Mouse (Mus musculus) retina, postnatal 1 day (tissue): ENCODE results near the gene Mcm3.
"Not testable (repeated sequence)": the region's sequence is repeated elsewhere in the genome, so short reads cannot be mapped to it uniquely, and the experiment has no call there.

ENCODE experiments used
- DNase-seq: peaks from one replicate; pipeline ENCODE4 v3.0.0-alpha.2; 2012

The Mcm3 gene

DNA sequence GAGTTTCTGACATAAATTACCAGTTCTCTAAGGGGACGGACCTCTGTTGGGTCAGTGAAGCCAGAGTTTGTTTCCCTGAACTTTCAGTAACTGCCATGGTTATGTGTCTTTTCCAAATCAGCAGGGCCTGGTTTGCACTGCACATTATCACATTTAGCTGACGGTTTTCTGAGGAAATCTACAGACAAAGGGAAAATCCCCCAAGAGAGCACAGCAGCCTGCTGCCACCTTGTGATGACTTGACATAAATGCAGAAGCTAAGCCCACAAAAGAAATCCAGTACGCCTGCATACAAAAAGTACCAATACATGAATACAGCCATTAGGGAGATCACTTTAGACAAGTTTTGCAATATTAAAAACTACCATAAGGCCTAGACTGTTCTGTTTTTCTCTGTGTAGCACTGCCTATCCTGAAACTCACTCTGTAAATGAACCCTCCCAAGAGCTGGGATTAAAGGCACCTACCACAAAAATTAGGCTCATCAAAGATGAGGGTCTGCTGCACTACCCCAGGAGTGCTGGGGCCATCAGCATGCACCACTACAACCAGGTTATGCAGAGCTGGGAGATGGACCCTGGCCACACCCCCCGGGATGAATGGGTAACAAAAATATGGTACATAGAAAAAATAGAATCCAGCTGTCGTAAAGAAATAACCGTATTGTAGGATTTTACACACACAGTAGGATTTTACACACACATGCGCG is 18.3 kb downstream of the Mcm3 start:
- peak; percentile 58 for DNase-seq

DNA sequence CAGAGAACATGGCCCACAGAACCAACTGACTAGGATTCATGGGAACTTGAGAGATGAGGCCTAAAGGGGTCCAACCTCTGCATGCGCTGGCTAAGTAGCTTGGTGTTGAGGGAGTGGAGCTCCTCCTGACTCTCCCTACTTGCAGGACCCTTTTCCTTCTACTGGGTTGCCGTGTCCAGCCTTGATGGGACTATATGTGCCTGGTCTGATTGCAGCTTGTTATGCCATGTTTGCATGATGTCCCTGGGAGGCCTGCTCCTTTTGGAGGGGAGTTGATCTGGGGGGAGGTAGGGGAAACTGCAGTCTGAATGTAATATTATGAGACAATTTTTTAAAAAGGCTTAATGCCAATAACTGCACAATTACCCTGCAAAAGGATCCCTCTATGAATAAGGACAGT is 18.8 kb downstream of the Mcm3 start:
- no peak for DNase-seq

DNA sequence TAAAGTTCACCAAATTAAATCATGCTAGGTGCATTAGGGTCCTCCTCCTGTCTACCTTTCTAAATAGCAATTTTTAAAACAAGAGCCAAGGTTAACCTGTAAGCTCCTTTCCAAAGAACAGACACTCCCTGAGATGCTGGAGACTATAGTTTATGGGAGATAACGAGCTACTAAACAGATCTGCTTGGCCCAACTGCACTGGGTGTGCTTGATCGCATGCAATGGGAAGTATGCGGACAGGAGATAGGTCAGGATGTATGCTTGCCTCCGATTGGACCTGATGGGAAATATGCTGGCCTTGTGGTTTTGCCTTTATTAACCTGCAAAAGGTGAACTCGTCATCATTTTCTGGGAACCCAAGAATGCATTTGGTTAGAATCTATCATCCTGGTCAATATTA is 24.9 kb downstream of the Mcm3 start:
- no peak for DNase-seq

DNA sequence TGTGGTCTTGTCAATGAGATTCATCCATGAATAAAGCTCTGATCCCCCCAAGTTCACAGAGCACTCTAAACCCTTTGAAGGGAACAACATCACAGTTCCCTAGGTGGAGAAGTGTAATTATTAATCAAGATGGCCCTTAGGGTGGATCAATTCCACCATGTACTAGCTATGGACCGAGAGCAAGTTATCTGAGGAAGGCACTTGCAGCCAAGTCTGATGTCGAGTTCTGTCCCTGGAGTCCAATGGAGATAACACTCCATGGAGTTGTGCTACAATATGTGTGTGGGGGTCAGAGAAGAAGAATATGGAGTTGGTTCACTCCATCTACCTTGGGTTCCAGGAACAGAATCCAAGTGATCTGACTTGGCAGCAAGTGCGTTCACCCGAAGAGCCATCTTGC is 25.4 kb downstream of the Mcm3 start:
- no peak for DNase-seq

DNA sequence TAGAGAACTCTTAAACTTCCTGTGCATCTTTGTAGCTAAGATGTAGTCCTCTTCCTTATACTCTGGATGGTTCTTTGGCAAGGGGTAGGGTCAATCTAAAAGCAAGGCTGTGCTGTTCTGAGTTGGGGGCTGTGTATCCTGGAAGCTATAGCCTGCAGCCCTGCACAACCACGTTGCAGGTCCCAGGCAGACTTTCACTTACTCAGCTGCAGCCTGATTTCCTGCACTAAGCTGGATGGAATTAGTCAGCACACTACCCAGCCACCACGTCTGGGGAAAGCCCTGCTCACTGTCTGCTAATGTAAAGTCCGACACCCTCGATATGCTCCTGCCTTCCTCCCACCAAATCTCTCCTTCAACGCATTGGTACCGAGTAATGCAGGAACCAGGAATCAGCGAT is 28.7 kb downstream of the Mcm3 start:
- no peak for DNase-seq

DNA sequence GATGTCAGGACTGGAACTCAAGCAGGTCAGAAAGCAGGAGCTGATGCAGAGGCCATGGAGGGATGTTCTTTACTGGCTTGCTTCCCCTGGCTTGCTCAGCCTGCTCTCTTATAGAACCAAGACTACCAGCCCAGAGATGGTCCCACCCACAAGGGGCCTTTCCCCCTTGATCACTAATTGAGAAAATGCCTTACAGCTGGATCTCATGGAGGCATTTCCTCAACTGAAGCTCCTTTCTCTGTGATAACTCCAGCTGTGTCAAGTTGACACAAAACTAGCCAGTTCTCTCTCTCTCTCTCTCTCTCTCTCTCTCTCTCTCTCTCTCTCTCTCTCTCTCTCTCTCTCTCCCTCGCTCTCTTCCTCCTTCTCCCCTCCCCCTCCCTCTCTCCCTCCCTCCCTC is 29.6 kb downstream of the Mcm3 start, which contains the start of gene Il17f:
Gene Il17f, minus strand, starts transcription at position 101 of the 400 bp plus-strand sequence.
- DNase-seq, result not testable (repeated sequence)

DNA sequence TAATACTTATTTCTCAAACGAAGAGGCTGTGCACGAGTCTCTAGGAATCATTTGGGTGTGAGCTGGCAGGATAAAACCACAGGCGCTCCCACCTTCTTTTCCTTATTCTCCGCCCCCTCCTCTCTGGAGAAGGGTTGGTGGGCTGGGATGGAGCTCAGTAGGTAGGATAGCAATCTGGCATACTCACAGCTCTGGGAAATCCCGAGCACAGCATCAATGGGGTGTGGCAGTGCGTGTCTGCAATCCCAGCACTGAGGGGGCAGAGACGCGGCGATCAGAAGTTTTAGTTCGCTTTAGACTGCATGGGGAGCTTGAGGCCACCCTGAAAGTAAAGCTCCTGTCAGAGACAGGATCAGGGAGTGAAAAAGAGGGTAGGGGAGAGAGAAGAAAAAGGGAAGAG is 31.7 kb downstream of the Mcm3 start:
- DNase-seq, result no peak

DNA sequence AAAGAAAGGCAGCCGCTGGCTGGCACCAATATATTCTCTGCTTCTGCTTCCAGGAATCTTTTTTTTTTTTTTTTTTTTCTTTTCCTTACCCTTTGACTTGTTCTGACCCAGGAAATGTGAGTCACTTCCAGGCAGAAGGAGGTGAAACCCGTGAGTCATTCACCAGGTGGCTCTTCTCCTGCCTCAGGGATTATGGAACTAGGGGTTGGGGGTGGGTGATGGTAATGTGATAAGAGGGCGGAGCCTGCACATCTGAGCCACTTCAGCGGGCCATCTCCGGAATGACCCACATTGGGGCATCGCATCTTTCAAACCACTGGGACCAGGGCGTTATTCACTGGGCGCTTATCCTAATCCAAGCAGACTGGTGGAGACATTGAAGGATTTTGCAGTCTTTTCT is 33.1 kb downstream of the Mcm3 start:
- DNase-seq, result no peak

DNA sequence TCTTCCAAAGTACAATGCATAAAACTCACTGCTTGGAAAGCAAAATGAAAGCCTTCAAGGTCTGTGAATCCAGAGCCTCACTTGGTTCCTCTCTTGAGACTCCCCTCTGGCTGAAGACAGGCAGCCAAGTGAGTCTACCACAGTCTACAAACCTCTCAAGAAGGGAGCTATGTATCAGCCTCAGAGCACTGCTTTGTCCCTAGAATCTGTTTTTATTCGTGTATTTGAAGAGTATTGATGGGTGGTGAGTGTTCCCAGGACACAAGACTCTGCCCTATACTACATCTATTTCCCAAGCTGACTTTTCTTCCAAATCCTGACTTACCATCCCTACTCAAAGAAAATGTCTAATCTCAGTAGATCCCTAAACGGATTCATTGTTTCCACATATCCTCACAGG is 41.7 kb downstream of the Mcm3 start:
- no peak for DNase-seq

DNA sequence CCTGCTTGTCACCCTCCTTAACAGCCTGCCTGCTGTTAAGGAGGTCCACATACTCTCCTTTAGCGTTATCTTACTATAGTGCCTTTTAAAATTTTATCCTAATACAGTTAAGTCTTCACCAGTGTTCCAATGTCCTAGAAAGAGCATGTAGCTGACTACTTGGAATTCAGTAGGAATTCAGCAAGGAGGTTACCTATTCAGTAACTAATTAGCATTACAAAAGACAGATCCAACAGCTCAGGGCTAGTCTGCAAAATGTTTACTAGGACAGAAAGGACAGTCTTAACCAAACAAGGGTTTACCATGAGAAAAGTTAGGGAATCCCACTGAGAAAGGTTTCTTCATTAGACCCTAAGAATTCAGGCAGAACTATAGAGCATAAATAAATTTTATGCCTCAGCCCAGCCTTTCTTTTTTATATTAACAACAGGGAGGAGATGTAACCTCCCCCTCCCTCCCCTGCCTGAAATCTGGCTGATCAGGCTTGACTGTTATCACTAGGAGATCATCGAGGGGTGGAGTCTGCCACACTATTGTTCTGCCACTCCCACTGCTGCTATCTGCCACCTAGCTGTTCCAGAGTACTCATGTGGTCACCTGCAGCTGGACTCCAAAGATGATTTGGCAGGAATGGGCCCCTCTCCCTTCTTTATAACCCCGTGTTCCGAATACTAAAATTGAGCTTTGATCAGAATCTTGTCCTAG is 45.9 kb downstream of the Mcm3 start:
- not testable (repeated sequence) for DNase-seq

DNA sequence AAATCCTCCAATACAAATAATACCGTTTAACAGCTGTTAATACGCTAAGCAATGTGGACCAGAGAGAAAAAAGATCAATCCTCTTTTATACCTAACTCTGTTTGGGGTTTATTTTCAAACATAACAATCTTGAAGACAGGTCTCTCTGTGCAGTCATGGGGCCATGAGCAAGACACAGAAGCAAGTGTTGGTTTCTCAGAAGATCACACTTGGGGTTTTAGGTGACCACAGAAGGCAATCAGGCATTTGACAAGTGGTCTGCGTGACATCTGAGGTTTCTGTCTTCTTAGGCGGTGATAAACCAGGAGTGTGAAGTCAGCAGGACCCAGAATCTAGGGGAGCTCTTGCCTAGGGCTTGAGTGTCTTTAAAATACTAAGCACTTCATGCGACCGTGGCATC is 53.6 kb downstream of the Mcm3 start:
- DNase-seq, result no peak

DNA sequence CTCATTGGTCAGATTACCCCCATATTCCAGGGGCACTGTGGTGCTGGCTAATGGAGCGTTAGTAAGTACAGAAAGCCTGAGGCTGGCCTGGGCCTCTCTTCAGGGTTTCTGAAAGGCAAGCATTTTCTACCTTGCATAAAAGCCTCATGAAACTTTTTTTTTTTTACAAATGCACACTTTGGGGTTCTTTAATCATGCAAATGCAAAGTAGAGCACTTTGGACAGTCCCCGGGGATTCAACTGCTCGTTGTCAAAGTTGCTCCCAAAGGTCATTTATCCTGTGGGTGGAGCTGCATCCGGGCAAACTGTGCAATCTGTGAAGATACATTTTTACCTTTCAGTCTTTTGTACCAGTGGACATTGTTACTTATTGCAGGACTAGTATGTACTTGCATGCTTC is 58.7 kb downstream of the Mcm3 start:
- DNase-seq, result no peak

DNA sequence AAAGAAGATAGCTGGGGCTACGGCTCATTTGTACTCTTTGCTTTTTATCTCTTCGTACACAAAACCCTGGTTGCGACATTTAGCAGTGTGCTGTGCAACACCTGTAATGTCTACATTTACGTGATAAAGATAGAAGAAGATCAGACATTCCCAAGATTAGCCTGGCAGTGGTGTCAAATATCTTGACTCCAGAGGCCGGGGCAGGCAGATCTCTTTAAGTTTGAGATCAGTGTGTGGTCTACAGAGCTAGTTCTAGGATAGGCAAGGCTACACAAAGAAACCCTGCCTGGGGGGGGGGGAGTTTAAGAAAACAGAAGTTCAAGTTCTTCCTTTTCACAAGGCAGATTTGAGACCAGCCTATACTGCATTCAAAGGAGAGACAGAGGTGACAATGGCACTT is 59.8 kb downstream of the Mcm3 start:
- DNase-seq, result no peak

DNA sequence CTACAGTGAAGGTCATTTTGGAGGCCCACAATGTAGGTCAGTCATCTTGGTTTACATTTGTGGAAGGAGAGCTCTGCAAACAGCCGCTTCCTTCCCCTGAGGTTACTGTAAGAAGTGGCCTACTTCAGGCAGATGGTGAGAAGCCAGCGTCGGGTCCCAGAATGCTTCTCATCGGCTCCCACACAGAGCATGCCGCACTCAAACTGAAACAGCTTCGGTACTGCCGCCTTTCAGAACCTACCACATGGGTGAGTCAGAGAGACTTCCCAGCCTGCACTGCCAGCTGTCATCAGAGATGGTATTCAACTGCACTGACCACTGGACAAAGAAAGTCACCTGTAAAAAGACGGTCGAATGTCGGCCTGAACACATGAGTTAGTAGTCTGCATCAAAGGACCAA is 60.3 kb downstream of the Mcm3 start:
- peak; percentile 9 for DNase-seq

DNA sequence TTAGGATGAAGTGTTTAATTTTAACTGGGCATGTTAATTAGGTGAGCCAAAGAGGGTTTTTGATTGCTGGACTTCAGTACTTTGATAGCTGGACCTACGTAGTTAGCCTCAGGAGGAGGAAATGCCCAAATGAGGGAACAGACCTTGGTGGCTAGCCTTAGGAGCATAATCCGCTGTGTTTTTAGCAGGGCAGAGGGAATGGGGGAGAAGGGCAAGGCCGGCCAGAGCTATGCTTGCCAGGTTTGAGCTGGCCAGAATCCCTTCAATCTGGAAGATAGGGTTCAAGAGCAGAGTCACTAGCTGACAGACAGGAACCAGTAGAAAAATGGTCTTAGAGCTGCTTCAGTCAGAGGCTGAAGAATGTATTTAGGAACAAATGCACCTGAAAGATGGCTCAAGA is 62.5 kb downstream of the Mcm3 start:
- DNase-seq, result no peak

DNA sequence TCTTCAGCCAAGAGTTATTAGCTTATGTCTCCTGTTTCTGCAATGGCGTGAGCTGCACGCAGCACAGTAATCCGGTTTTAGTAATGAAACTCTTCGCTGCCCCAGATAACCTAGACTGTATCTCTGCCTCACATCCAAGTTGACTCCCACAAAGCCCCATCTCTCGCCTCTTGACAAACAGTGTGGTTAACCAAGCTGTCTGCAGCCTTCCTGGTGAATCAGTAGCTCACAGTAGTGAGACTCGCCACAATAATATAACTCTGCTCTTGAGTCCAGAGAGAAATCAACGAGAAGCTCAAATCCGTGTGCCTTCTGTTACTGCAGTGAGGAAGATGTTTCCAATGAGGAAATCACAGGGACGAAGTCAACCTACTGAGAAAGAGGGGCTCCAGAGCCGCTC is 65.7 kb downstream of the Mcm3 start:
- DNase-seq, result no peak
